Mouse (Mus musculus) layer of hippocampus, adult 9-11 months (tissue): ENCODE measurements around the gene Col6a4.
A peak's percentile ranks its signal among the peaks of the same experiment; 100 is the strongest.

Experiments used
- DNase-seq: peaks from one replicate; pipeline ENCODE4 v3.0.0; 2022

Gene Col6a4

DNA sequence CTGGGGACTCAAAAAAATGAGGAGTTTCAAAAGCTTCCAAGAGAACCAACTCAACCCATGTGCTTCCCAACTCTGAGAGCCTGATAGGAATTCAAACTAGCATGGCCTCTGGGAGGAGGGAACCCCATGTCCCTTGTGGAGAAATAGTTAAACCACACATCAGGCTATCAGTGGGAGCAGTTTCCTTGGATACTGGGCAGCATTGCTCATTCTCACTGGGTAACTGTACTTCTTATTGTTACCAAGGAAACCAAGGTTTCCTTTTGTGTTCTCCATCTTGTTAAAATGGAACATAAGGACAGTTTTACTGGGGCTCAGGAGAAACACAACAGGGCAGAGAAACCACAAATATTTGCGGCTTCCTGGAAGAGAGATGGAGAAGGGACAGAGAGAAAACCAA lies 146.8 kb downstream of the Col6a4 start:
- no peak for DNase-seq

DNA sequence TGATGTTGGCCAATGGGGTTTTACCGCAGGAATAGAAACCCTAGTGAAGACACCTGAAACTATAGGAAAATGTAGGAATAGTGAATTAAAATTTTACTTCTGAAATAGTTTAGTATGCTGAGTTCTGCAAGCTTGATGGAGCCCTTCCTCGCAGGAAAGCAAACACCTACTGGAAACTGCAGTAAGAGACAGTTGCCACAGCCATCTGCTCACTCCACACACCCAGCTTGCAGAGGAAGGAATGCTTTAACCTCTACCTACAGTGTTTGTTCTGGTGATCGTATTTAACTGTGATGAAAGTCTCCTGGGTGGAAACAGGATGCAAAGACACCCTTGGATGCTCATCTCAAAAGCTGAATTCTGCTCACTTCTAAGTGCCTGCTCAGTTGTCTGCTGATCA lies 149.0 kb downstream of the Col6a4 start:
- DNase-seq = peak; percentile 74
